Mouse (Mus musculus) cerebellum, adult (tissue): Measurements from ENCODE around the gene Dclre1b.

ENCODE experiments used
- ATAC-seq: cut with Nextera tagmentation; 2 replicates; pipeline ENCODE4 v1.9.2; 2017; ENCODE audit warnings: mild to moderate bottlenecking, moderate library complexity, mixed read lengths; ENCODE audit not compliant: insufficient number of reproducible peaks, low FRiP score, low TSS enrichment

The Dclre1b gene

DNA sequence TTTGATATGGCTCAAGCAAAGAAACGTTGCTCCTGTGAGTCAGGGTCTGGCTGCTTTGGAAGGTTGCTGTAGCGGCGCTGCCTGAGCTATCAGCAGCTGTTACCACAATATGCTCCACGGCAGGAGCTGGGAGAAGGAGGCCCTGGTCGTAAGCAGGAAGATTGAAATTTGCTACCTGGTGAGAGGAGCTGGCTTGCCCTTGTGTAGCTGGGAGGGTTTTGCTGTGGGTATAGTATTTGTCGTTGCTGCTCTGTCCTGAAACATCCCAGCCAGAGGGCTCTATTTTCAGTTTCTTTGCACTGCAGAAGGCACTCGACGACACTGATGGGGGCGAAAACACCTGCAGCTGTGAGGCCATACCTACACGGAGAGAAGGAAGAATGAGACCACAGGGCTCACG is 31.3 kb downstream of the Dclre1b start:
- ATAC-seq, result peak; percentile 69; the same call in 1 of the 2 replicates

DNA sequence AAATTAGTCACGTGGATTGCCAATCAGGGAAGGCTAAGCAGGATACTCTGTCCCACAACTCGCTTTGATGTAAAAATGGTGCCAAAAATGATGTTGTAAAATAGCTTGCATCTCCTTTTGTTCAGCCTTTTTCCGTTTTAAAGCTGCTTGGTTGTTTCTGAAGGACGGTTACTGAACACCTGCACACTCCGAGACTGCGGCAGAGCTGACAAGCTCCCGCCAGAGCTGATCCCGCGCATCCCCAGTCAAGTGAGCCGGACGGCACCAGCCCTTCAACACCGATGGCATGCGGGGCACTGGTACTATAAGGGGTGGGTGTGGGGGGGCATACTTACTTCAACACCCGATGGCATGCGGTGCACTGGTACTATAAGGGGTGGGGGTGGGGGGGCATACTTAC is 35.2 kb downstream of the Dclre1b start:
- no peak for ATAC-seq

DNA sequence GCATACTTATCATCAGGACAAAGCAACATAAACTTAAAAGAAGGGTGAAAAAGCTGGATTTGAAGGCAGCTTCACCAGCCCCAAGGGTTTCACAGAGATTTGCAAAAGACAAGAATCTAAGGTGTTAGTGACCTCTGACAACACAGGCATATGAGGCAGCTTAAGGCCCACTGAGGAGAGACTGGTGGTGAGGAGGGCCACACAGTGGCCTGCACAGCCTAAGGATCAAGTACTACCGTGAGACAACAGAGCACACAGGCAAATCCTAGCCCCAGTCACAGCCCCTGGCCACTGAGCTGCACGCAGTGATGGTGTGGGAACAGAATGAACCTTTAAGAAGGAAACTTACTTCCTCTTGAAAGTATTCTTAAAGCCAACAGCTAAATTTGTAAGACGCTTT is 35.7 kb downstream of the Dclre1b start:
- no peak for ATAC-seq

GRCm38 (mm10) chr3:103772846-103773245 is 36.4 kb downstream of the Dclre1b start:
- ATAC-seq, result no peak

- peak; percentile 72 for ATAC-seq
These were observed 37.6 kb downstream of the Dclre1b start for GRCm38 (mm10) chr3:103771531-103772130.

DNA sequence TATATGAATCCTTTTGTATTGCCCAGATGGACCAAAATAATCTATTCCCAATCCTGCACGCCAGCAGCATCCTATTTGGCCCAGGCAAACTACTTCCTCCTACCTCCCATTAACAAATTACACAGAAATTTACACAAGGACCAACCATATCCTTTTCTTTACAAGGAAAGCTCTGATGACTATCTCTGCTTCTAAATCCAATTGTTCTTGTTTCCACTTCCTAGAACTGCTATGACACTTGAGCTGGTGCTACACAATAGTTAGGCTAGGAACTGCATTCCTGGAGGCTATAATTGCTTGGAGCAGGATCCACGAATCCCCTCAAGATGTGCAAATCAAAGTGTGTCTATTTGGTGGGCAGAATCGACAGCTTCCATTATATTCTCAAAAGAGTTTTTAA is 42.5 kb downstream of the Dclre1b start:
- ATAC-seq, result no peak

GRCm38 (mm10) chr3:103759261-103759970 is 49.8 kb downstream of the Dclre1b start:
- no peak for ATAC-seq

DNA sequence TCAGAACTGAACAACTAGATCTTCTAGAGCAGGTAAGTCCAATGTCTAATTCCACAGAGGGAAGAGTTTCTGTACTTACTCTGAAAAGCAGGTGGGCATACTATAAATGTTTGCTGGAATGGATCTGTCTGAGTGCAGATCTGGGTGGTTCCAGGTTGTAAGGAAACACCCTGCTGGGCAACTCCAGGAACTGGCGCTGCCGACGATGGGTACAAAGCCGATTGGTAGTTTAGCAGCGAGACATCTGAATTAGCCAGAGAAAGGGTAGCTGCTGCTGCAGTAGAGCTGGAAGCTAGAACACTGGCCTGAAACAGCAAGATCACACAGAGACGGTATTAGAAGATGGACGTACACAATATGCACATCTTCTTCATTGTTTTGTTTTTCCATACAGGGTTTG is 50.8 kb downstream of the Dclre1b start:
- ATAC-seq, result no peak

- ATAC-seq, result no peak
These were observed 52.3 kb downstream of the Dclre1b start for GRCm38 (mm10) chr3:103756920-103757319.

DNA sequence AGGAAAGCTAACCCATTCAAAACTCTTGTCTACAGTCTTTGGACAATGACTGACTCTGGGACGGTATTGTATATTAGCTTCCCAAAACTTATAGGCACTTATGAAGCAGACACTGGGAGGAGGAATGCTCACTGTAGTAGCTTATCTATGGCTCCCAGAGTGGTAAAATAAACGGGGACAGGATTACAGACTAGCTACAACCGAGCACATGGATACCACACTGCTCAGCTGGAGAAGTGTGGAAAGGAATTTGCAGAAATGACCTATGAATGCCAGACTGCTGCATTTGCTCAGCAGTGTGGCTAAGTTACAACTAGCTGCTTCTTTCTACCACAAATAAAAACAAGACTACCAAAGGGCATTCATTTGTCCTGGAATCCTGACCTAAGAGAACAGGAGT is 53.9 kb downstream of the Dclre1b start:
- no peak for ATAC-seq

- no peak for ATAC-seq
These were observed 57.7 kb downstream of the Dclre1b start for GRCm38 (mm10) chr3:103751558-103751957.
